Mouse (Mus musculus): ENCODE measurements around the gene Tomm40l. TPM values are rescaled to one million over a fixed set of nuclear protein-coding genes. Genes with fewer than 3 reads are reported as not detected.
A peak's percentile ranks its signal among the peaks of the same experiment; 100 is the strongest.

Tomm40l gene
- 10 to 100 TPM; 24.0 to 48.7 TPM for polyA plus RNA-seq (2017; shearing (Covaris generic))

DNA sequence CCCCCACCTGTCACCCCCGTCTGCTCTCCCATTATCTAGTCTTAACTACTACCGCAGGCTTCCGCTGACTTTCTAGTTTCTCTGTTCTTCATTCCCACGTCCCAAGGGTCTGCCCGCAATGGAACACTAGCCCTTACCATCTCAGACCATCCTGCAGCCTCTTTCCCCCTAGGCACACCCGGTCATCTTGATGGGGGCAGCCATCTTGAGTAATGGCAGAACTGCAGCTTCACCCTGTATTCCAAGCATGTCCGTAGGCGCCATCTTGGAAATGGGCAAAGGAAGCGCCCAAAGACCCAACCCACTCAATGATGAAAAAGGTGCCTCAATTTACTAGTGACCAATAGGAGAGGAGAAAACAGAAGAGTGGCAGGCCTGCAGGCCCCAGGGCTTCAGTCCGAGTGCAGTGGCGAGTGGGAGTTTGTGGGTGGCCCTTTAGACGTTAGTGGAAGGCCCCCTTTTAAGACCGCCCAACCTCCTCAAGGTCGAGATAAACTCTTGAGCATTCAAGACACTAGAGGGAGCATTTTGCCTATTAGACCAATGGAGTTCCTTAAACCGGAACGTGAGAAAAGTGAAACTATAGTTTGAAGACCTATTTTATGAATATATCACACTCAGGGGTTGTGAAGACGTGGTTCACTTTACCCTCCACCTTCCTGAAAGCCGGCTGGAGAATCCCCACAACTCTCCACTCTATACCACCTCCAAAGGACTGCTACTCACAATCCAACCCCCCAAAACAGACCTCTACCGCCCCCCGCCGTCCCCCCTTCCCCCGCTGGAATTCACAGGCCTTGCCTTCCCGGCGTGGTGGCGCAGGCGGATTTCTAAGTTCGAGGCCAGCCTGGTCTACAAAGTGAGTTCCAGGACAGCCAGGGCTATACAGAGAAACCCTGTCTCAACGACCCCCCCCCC is at the start of gene Tomm40l:
Tomm40l (minus strand) TSS at position 277 of the 918 bp plus-strand sequence.
- peak; percentile 97 for ATAC-seq

DNA sequence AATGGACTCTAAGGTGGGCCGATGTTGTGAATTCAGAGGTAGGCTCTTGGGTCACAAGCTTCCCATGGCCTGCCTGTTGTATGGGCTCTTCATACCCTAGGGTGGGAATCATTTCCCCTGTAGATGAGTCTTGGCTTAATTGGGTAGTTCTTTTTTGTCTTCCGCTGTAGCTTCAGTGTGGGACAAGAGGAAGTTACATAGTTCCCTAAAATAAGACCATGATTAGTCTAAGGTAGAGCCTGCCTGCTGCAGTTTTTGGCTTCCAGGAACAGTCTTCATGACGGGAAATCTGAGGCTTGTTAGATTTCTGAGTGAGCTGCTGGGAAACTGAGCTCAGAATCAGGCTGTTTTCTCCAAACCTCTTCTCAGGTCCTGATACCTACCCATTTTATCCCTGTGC is 49.8 kb upstream of the Tomm40l start:
- ATAC-seq: no peak

DNA sequence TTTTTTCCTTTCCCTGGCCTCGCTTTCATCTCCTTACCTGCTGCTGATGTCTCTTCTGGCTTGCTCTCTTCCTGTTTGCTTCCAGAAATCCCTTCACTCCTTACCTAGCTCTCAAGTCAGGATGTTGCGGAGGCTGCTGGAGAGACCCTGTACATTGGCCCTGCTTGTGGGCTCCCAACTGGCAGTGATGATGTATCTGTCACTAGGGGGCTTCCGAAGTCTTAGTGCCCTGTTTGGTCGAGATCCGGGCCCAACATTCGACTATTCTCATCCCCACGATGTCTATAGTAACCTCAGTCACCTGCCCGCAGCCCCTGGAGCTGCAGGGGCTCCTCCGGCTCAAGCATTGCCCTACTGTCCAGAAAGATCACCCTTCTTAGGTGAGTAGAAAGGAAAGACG is 49.3 kb upstream of the Tomm40l start:
- ATAC-seq: no peak

DNA sequence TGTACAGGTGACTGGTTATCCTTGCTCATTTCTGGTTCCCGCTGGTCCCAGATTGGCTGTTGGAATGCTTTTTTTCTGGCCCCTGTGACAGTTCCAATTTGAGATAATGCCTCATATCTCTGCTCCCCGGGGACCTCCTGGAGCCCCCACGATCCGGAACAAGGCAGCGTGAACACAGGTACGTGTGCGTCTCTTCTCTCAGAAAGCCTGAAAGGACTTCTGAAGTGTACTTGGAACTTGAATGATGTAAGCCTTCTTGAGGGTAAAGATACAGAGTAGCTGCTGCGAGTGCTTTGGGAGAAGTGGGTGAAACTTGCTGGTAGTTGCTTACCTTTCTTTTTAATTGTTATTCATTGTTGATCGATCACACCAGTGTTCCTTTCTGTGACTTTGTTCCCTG is 48.9 kb upstream of the Tomm40l start:
- no peak for ATAC-seq

DNA sequence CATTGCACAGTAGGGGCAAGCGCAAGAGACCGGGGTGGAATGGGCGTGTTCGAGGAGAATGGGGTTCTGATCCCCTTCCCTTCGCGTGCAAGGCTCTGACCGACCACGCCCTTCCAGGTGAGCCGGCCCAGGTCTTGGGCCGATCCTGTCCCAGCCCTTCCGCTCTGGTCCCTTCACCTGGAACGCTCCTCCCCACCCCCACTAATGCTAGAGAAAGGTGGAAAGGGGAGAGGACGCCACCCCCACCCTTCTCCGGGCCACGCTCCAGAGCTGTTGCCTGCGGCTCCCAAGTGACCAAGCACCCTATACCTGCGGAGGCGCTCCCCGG is 48.2 kb upstream of the Tomm40l start:
- ATAC-seq: peak; percentile 46

DNA sequence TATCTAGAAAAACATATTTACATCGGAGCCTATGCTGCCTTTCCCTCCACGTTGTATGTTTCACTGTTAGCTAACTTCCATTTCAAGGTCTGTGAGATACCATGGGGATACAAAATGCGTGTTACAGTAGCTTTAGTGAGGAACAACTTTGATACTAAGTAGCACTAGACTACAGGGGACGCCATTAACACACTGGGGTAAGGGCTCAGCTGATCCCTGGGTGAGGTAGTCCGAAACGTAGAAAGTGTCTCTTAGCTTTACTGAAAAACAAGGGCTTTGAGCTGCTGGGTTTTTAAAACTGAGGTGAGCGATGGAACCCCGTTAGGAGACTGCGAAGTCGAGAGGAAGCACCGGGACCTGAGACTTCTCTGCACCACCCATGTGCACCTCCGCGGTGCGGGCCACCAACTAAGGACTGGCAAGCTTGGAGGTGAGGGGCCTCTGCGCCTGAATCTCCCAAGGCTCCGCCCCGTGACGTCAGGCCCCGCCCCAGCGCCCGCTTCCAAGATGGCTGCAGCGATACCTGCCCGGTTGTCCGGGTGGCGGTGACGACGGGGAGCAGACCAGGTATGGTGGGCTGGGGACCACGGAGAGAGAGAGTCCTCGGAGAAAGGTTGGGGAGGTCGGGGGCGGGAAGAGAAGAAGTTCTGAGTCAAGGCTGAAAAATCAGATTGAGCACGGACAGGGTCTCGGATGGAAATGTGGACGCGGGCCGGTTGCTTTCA is 47.7 kb upstream of the Tomm40l start, which contains the start of gene B4galt3:
B4galt3 (plus strand) TSS at position 481 of the 725 bp plus-strand sequence.
- ATAC-seq: peak; percentile 99

DNA sequence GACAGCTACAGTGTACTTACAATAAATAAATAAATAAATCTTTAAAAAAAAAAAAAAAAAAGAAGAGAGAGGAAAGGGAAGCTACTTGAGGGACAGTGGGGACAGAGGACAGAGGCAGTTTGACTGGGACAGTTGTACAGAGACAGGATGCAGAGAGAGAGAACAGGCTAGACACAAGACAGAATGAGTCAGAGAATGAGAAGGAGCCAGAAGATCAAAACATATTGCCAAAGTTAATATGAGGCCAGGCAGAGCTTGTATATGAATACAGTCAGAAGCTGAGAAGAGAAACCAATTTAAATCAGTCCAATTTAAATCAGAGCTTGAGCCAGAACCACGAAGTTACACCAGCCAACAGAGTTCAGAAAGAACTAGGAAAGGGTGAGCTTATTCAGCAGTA is 46.0 kb upstream of the Tomm40l start:
- ATAC-seq: no peak

DNA sequence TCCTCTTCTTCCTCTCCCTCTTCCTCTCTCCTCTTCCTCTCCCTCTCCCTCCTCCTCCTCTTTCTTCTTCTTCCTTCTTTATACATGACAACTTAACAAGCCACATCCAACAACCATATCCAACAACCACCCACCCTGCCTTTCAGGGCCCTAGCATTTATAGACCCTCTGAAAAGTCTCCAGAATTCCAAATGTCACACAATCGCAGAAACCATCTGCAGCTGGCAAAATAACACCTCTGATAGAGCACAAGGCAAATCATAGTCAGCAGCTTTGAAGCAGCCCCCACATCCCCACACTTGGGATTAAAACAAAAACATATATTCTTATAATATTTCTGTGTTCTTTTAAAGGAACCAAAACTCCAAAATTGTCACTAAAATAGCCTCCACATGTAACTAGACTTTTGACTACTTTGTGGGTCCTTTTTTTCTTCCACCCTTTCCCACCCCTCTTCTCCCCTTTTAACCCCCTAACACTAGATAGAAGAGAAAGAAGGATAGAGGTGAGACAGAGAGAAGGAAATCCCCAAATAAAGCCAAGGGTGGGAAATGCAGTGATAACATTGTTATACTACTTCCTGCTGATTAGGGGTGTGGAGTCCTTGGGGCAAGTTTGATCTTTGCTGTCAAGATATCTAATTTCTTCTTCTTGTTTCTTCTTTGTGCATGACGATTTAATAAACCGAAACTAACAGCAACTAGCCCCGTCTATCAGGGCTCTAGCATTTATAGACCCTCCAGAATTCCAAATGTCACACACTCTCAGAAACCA is 43.8 kb upstream of the Tomm40l start:
- ATAC-seq: no peak

DNA sequence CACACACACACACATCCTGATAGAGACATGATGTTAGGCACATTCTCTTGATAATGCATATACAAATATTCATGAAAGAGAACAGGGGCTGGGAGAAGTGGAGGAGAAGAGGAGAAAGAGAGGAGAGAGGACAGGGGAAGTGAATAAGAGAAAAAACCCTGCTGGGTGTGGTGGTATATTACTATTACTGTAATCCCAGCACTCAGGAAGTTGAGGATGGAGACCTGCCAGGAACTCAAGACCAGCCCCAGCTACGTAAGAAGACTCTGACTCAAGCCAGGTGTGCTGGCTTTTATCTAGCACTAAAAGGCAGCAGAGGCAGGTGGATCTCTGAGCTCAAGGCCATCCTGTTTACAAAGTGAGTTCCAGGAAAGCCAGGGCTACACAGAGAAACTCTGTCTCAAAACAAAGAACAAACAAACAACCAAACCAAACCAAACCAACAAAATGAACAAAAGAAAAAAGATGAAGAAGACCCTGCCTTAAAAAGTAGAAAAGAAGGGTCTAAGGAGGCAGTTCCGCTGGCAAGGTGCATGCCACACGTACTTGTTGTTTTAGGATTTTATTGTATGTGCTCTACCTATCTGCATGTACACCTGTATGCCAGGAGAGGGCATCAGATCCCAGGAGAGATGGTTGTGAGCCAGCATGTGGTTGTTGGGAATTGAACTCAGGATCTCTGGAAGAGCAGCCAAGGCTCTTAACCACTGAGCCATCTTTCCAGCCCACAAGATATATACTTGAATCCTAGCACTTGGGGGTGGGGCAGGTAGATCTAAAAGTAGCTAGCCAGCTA is 41.5 kb upstream of the Tomm40l start:
- ATAC-seq: peak; percentile 40

DNA sequence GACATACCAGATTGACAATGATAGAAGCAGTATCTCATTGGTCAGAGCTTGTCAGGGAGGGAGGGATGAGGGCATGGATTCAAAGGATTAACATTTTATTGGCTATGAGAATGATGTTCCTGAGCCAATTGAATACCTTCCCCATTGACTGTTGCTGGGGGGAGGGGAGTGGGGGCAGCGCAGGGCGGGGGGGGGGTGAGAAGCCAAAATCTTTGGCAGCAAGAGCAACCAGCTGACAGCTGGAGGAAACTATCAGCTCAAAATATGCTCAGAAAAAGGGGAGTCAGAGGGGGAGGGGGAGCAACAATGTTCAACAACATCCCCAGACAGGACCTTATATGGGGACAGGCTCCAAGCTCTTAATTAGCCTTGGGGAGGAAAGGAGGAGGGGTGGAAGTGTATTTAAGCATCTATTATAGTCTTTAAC is 40.9 kb upstream of the Tomm40l start:
- no peak for ATAC-seq

DNA sequence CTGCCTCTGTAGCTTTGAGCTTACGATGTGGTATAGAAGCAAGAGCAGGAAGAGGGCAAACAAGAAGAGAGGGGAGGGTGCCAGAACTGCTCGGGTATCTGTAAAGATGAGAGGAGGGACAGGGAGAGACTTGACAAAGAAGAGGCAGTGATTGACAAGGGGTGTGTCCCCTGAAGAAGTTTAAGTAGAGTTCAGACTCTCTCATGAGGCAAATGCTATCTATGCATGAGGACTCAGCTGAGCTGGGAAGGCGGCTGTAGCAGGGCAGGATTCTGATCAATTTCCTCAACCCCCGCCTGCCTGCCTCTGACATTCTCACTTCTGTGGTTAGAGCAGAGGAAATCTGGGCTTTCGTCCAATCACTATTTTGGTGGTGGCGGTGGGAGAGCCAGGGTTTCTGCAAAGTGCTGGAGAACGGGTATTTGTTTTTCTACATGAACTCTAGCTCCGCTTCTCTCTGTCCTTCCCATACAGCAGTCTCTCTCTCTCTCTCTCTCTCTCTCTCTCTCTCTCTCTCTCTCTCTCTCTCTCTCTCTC is 40.3 kb upstream of the Tomm40l start:
- peak; percentile 74 for ATAC-seq

DNA sequence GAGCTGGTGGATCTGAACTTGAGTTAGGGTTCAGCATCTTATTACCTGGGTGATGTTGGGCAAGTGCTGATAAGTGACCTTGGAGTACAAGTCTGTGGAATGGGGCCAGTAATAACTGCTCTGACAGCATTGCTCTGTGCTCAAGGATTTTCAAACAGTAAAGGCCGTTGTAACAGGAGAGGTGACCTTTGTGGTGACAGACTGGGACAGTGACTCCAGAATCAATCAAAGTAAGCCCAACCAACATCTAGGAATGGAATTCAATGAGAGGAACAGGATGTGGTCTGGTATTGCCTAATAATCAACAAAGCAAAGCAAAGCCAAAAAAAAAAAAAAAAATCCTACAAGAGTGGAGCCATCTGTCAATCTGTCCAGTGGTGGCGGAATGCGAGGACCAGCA is 38.0 kb upstream of the Tomm40l start:
- ATAC-seq: no peak

DNA sequence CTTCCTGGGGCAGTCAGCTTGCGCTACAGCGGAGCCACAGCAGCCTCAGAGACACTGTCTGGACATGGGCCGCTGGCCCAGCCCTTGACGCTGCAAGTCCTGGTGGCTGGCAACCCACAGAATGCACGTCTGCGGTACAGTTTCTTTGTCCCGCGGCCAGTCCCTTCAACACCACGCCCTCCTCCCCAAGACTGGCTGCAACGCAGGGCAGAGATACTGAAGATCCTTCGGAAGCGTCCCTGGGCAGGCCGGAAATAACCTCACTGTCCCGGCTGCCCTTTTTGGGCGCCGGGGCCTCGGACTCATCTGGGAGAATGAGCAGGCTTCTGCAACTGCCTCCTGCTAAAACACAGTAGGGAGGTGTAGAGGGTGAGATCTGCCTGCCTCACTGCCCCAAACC is 36.6 kb upstream of the Tomm40l start:
- ATAC-seq: no peak

DNA sequence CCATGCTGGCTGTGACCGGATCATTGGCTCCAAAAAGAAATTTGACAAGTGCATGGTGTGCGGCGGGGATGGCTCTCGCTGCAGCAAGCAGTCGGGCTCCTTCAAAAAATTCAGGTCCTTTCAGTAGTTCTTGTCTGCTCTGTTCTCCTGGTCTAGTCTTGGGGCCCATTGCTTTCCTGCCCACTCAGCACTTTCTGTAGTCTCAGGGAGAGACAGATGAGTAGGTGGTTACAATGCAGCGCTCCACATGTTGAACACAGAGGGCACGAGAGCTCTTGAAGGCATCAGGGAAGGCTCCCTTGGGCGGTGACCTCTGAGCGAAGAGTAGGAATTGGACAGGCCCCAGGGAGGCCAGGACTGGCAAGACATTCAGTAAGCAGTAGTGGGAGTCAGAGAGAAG is 35.5 kb upstream of the Tomm40l start:
- ATAC-seq: no peak

DNA sequence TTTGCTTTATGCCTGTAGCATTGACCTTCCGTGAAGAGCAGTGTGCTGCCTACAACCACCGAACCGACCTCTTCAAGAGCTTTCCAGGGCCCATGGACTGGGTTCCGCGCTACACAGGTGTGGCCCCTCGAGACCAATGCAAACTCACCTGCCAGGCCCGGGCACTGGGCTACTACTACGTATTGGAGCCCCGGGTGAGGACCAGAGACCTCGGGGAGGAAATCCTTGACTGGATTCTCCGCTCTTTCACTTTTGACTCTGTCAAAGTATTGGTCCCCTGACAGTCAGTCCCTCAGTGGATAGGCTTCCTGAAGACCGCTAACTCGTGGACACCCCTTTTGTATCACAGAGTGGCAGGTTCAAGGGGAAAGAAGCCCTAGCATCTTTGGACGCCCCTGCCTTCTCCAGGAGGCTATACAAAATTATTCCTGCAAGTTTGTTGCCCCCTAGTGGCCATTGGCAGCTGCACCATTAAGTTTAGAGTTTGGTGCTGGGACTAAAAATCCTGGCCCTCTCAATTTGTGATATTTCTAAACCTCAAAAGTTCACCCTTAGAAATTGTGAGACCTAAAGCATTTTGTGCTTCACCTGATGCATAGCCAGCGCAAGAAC is 34.7 kb upstream of the Tomm40l start:
- peak; percentile 77 for ATAC-seq

DNA sequence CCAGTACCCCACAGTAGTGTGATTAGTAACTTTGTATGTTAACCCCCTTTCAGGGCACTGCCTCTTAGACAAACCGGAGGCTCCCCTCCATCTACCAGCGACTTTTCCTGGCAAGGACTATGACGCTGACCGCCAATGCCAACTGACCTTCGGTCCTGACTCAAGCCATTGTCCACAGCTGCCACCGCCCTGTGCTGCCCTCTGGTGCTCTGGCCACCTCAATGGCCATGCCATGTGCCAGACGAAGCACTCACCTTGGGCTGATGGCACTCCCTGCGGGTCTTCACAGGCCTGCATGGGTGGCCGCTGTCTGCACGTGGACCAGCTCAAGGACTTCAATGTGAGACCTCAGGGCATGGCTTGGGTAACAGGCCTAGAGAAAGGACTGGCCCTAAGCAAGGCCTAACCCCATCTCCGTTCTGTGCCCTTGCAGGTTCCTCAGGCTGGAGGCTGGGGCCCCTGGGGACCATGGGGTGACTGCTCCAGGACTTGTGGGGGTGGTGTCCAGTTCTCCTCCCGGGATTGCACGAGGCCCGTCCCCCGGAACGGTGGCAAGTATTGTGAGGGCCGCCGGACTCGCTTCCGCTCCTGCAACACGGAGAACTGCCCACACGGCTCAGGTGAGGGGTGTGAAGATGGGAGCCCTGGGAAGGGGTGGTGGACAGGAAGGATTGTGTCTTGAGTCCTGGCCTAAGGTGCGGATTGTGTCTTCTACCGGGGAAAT is 33.9 kb upstream of the Tomm40l start:
- ATAC-seq: no peak

DNA sequence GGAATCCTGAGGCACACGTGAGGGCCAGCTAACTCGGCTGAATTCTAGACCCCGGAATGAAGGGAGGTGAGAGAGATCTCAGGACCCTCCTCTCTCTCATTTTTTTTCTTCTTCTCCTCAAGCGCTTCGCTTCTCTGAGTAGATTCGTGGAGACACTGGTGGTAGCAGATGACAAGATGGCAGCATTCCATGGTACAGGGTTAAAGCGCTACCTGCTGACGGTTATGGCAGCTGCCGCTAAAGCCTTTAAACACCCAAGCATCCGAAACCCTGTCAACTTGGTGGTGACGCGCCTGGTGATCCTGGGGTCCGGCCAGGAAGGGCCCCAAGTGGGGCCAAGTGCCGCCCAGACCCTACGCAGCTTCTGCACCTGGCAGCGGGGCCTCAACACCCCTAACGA is 30.1 kb upstream of the Tomm40l start:
- no peak for ATAC-seq

DNA sequence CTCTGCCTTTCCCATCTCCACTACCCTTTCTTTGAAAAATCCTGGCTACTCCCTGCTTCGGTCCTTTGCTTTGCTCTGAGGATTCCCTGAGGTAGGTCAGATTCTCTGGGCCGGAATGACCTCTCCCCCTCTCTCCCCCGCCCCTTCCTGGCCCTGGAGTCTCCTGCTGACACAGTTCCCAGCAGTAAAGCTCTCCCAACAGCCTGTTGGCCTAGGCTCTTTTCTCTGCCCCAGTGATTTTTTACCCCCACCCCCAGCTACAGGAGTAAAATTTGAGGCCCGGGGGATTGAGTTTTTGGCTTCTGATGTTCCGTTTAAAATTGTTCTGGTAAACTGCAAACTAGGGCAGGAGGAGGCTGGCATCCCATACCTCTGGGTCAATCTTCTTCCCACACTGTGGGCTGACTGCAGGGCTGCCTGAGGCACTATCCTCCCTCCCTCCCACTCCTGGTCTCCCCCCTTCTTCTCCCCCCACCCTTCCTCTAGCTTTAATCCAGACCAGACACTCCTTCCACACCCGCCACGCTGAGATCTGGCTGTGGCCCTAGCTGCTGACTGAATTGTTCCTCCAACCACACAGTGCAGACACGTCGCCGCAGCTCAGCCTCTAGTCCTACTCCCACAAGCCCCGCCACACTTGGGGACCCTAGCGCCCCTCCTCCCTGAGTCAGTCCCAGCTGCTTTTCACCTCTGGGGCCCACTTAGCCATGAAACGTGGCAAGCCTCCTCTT is 29.4 kb upstream of the Tomm40l start:
- ATAC-seq: no peak

DNA sequence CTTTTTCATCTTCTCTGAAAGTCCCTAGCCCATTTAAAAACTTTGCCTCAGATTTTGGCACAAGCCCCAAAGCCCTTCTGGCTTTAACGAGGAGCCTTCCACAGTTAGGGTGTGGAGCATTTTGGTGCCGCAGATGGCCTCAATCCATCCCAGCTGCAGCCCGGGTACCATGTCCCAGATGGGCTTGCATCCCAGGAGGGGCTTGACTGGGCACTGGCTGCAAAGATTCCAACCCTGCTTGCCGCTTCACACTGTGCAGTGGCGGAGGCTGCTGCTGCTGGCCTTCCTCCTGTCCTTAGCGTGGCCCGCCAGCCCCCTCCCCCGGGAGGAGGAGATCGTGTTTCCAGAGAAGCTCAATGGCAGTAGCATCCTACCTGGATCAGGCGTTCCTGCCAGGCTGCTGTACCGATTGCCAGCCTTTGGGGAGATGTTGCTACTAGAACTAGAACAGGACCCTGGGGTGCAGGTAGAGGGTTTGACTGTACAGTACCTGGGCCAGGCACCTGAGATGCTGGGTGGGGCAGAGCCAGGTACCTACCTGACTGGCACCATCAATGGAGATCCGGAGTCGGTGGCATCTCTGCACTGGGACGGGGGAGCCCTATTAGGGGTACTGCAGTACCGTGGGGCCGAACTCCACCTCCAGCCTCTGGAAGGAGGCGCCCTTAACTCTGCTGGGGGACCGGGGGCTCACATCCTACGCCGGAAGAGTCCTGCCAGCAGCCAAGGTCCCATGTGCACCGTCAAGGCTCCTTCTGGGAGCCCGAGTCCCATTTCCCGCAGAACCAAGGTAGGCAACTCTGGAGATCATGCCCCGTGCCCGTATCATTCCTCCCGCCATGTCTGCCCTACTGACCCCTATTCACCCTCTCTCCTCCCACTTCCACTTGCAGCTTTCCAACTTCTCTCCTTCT is 28.6 kb upstream of the Tomm40l start, which contains the start of gene Ndufs2:
Ndufs2 (minus strand) TSS at position 709 of the 914 bp plus-strand sequence.
- ATAC-seq: no peak
